Mouse (Mus musculus) limb, embryonic 10.5 days (tissue): ENCODE results near the gene Atoh8. TPM values are rescaled to one million over a fixed set of nuclear protein-coding genes. Genes with fewer than 3 reads are reported as not detected.

Experiments used
- DNase-seq: peaks from one replicate; pipeline ENCODE4 v3.0.0-alpha.2; 2017; ENCODE audit warnings: low spot score
- H3K27ac ChIP-seq: fragments of 300-500 bp; sonication (generic); 2 replicates; pipeline ENCODE4 v1.5.1; 2016; ENCODE audit warnings: mild to moderate bottlenecking
- H3K27me3 ChIP-seq: fragments of 300-500 bp; sonication (generic); 2 replicates; pipeline ENCODE4 v1.6.1; 2016; ENCODE audit warnings: low read depth, mild to moderate bottlenecking; ENCODE audit not compliant: poor library complexity, severe bottlenecking
- H3K36me3 ChIP-seq: fragments of 300-500 bp; sonication (generic); 2 replicates; pipeline ENCODE4 v1.6.1; 2016; ENCODE audit warnings: mild to moderate bottlenecking, moderate library complexity
- H3K4me1 ChIP-seq: fragments of 300-500 bp; sonication (generic); 2 replicates; pipeline ENCODE4 v1.6.1; 2016
- H3K4me3 ChIP-seq: fragments of 300-500 bp; sonication (generic); 2 replicates; pipeline ENCODE4 v1.5.1; 2016; ENCODE audit warnings: mild to moderate bottlenecking, moderate library complexity
- H3K9me3 ChIP-seq: fragments of 300-500 bp; sonication (generic); replicated peaks from 2 replicates; pipeline ENCODE4 v1.6.1; 2016; ENCODE audit warnings: mild to moderate bottlenecking
- WGBS: fragments of 180-500 bp; shearing (Covaris S2); methylation state at CpG from one replicate; pipeline ENCODE4 v1.1.7; 2016; 5-methylcytosine and 5-hydroxymethylcytosine counted together
- polyA plus RNA-seq: library from polyadenylated mRNA; unstranded; fragments of >200 nt; fragmentation: Nextera tagmentation; extraction: Ambion mirVana; gene quantifications from 2 replicates; pipeline ENCODE4 v1.2.1, GENCODE M21; 2016

Atoh8 gene
- polyA plus RNA-seq, 1 experiment from 2014 or later = 24.9 TPM

DNA sequence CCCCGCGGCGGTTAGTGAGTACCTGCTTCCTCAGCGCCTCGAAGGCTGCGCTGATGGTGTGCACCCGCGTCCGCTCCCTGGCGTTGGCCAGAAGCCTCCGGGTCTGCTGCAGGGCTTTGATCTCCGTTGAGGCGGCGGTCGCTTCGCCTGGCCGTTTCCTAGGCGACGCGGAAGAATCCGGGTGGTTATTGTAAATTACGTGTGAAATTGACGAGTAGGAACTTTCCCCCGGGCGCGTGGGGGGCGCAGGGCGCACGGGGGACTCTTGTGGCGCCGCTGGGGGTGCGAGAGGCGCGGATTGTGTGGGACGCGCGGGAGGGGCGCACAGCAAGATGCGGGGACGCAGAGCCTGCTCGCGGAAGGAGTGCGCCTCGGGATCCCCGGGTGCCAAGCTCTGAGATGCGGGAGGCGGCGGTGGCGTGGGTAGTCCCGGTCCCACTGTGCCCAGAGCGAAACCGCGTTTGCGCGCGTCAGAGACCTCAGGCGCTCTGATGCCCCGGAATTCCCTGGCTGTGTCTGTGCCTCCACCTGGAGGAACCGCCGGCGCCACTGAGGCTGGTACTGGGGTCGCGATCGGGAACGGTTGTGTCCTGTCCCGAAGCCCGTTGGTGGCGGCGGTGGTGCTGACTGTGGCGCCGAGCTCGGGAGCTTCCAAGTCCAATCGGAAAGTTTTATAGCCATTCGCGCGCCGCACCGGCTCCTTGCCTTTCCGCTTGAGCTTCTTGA is 842 bp downstream of the Atoh8 start:
- H3K9me3 ChIP-seq = no peaks in the 10 kb centered on the region
- peak; percentile 82 for DNase-seq
- under 1% methylated on average over 79 of the region's 79 CpGs for WGBS
- peaks cover 80% of the 10 kb centered on the region for H3K4me1 ChIP-seq
- peaks cover 49% of the 10 kb centered on the region for H3K27me3 ChIP-seq
- peak overlapping the region; percentile 91 for H3K27ac ChIP-seq
- no peaks in the 10 kb centered on the region for H3K36me3 ChIP-seq
- H3K4me3 ChIP-seq = peak overlapping the region; percentile 70

DNA sequence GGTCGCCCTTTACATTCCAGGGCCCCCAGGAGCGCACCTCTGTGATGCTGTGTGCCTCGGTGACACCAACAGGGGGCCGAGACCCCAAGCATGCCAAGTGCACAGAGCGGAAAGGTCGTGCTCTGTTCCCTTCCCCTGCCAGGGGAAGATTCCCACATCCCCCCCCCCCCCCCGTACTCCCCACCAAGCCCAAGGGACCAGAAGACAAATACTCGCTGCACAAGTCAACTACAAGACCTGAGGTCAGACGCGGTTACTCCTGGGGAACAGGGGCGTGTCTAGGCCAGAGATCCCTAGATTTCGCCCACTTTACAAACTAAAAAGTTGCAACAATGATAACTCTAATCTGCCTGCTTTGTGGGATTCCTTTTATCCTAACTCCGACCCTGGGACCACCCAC is 1.4 kb downstream of the Atoh8 start:
- Histone ChIP-seq H3K4me3 (peak overlapping the region; percentile 70), H3K27me3 (peaks cover 44% of the 10 kb centered on the region), H3K9me3 (no peaks in the 10 kb centered on the region), H3K4me1 (peaks cover 83% of the 10 kb centered on the region), H3K27ac (peak overlapping the region; percentile 91), H3K36me3 (0 out of 2 replicates have a peak, but pooled peaks cover 3% of the 10 kb centered on the region)
- WGBS = 1% methylated on average over 12 of the region's 13 CpGs
- peak; percentile 53 for DNase-seq

DNA sequence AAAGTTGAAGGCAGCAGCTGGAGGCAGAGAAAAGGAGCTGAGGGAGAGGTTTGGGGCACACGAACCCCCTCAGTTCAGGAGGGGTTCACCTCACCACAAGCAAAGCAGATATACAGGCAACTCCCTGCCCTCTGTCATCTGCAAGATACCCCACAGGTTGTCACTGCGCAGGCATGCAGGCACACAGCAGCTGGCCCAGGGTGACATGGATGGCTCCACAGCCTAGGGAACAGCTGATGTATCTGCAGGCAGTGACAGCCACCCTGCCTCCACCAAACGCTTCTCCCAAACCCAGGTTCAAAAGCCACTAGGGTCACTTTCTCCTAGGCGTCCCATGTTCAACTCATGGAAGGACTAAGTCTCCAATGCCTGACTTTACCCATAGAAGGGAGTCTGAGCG is 2.5 kb downstream of the Atoh8 start:
- H3K4me1 ChIP-seq = peaks cover 87% of the 10 kb centered on the region

DNA sequence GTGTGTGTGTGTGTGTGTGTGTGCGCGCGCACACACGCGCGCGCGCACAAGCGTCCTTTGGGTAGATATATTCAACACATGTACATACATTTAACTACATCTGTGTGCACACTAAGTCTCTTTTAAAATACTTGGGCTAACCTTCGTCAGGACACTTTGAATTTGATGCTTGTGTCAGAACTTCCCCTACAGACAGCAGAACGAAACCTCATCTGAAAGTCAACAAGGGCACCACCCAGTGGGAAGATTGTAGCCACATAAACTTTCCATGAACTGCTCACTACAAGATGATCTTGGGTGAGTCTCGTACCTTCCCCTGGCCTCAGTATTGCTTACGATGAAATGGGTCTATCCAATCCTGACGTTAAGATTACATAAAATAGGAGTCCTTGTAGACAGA is 3.0 kb downstream of the Atoh8 start:
- Histone ChIP-seq H3K4me1 (peaks cover 87% of the 10 kb centered on the region), H3K4me3 (peak overlapping the region; percentile 70), H3K27ac (no peak overlapping the region), H3K27me3 (peaks cover 28% of the 10 kb centered on the region), H3K9me3 (no peaks in the 10 kb centered on the region), H3K36me3 (0 out of 2 replicates have a peak, but pooled peaks cover 8% of the 10 kb centered on the region)
- 92% methylated on average over 14 of the region's 14 CpGs for WGBS
- DNase-seq = no peak

More for the DNA sequence above, 2.5 kb downstream of the Atoh8 start:
- Histone ChIP-seq H3K9me3 (no peaks in the 10 kb centered on the region), H3K36me3 (0 out of 2 replicates have a peak, but pooled peaks cover 8% of the 10 kb centered on the region), H3K27ac (no peak overlapping the region), H3K4me3 (peak overlapping the region; percentile 70), H3K27me3 (peaks cover 33% of the 10 kb centered on the region)
- 58% methylated on average over 5 of the region's 5 CpGs for WGBS
- no peak for DNase-seq

DNA sequence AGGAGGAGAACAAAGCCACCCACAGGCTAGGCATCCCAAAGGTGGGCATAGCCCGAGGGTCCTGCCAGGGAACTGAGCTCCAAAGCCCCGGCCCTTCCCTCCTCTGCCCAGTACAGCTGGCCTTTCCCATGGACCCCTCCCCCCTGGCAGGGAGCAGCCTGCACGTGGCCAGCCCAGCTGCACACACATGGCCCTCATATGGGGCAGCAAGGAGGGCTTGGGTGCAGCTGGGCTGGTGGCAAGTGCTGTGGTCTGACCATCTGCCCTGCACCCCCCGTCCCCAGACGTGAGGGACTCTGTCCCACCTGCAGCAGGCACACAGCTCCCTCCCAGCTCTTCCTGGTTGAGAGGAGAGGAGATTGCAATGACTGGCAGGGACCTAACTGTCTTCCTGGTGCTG is 4.5 kb downstream of the Atoh8 start:
- Histone ChIP-seq H3K27me3 (peaks cover 17% of the 10 kb centered on the region; the same call in 1 of the 2 replicates), H3K9me3 (no peaks in the 10 kb centered on the region), H3K4me1 (peaks cover 78% of the 10 kb centered on the region), H3K4me3 (peak overlapping the region; percentile 34), H3K36me3 (peaks cover 13% of the 10 kb centered on the region; the same call in 1 of the 2 replicates), H3K27ac (peak overlapping the region; percentile 67)
- peak; percentile 70 for DNase-seq
- 25% methylated on average over 5 of the region's 5 CpGs for WGBS

DNA sequence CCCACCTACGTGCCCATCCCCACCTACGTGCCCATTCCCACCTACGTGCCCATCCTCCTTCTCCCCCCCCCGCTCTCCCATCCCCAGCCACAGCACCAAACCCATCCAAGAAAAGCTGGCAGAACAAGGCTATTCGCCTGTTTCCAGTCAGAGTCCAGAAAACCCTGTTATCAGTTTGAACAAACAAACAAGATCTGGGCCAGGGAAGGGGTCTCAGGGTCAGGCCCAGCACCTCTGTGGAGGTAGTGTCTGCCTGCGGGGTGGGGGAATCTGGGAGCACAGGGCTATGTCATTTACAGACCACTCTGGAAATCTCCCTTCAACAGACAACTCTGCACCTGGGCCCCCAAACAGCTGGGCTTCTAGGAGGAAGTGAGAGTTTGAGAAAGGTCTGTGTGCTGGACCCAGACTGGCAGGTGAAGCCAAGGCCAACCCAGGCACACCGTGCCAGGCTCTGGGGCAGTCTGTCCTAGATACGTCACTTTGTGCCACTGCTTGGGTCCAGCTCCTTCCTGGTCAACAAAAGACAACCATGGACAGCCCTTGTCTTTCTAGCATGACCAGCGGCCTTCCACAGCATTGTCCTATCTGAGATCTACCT is 7.6 kb downstream of the Atoh8 start:
- 86% methylated on average over 9 of the region's 9 CpGs for WGBS
- Histone ChIP-seq H3K4me1 (peaks cover 66% of the 10 kb centered on the region), H3K9me3 (no peaks in the 10 kb centered on the region), H3K27ac (no peak overlapping the region), H3K36me3 (peaks cover 21% of the 10 kb centered on the region; the same call in 1 of the 2 replicates), H3K27me3 (peaks cover 11% of the 10 kb centered on the region; the same call in 1 of the 2 replicates), H3K4me3 (no peak overlapping the region)
- DNase-seq = no peak

DNA sequence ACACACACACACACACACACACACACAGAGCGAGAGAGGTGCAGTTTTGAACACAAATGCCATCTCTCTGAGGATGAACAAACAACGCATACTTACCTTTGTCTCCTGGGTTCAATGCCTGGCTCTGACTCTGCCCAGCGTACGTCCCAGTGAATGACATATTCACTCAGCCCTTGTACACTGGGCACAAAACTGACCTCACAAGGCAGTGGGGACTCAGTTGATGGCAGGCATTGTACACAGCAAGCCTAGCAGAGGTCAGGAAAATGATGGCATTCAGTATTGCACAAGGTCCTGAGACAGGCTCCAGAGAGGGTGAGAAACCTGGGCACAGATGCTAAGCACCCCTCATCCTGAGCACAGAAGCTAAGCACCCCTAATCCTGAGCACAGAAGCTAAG is 8.4 kb downstream of the Atoh8 start:
- Histone ChIP-seq H3K4me1 (peaks cover 66% of the 10 kb centered on the region), H3K27ac (no peak overlapping the region), H3K36me3 (peaks cover 21% of the 10 kb centered on the region; the same call in 1 of the 2 replicates), H3K4me3 (no peak overlapping the region), H3K27me3 (peaks cover 7% of the 10 kb centered on the region; the same call in 1 of the 2 replicates), H3K9me3 (no peaks in the 10 kb centered on the region)
- 97% methylated on average over 4 of the region's 4 CpGs for WGBS
- no peak for DNase-seq

DNA sequence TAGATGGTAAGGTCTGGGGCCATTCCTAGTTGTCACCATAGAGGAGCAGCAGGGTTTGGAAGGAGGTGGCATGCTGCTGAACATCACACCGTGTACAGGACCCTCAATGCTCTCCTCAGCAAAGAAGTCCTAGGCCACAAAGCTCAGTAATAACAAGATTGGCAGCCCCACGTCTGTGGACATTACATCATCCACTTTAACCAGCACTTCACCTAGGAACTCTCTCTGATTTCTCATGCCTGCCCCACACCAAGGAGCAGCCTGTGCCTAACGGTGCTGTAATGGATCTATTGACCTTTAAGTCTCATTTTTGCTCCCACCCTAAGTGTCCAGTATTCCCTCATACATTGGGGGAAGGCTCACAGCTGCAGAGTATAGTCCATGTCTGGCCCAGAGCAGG is 9.7 kb downstream of the Atoh8 start:
- DNase-seq = no peak
- no peak overlapping the region for H3K4me3 ChIP-seq
- 81% methylated on average over 3 of the region's 3 CpGs for WGBS
- peaks cover 5% of the 10 kb centered on the region; the same call in 1 of the 2 replicates for H3K27me3 ChIP-seq
- no peak overlapping the region for H3K27ac ChIP-seq
- peaks cover 21% of the 10 kb centered on the region; the same call in 1 of the 2 replicates for H3K36me3 ChIP-seq
- peaks cover 66% of the 10 kb centered on the region for H3K4me1 ChIP-seq
- no peaks in the 10 kb centered on the region for H3K9me3 ChIP-seq

DNA sequence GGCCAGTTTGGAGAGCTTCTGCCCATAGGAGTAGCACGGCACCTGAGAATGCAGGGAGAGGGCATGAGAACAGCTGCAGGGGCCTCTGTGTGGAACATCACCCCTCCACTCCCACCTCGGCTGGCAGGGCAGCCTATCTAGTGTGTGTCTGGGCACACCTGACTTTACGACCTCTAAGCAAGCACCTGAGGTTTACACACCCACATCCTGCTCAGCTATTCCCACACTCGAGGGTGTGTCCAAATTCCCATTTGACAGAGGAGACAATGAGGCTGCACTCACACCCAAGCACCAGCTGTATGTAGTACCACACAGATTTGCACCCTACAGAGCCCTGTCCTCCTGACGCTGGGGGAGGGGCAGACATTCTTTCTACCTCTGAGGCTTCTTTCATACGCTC is 11.5 kb downstream of the Atoh8 start:
- H3K27me3 ChIP-seq = peaks cover 14% of the 10 kb centered on the region; the same call in 1 of the 2 replicates
- H3K4me3 ChIP-seq = no peak overlapping the region
- peak overlapping the region; percentile 56 for H3K27ac ChIP-seq
- peaks cover 69% of the 10 kb centered on the region for H3K4me1 ChIP-seq
- no peaks in the 10 kb centered on the region for H3K9me3 ChIP-seq
- 62% methylated on average over 6 of the region's 6 CpGs for WGBS
- DNase-seq = no peak
- H3K36me3 ChIP-seq = peaks cover 24% of the 10 kb centered on the region; the same call in 1 of the 2 replicates

DNA sequence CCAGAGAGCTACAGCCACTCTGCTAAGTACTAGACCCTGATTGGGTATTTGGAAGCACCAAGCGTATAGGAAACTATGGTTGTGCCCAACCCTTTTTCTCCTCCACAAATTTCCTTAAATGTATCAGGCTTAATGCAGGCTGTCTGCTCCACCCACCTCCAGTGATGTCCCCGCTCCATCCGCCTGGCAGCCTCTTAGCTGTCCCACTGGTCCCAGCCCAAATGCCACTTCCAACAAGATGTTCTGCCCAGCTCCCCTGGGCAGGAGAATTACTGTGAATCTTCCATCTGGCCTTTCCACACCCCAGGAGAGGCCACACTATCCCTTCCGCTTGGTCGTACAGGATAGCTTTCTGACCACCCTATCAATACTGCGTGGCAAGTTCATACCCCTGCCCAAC is 12.5 kb downstream of the Atoh8 start:
- peaks cover 19% of the 10 kb centered on the region; the same call in 1 of the 2 replicates for H3K36me3 ChIP-seq
- H3K27ac ChIP-seq = peak overlapping the region; percentile 81
- WGBS = 54% methylated on average over 6 of the region's 6 CpGs
- peaks cover 14% of the 10 kb centered on the region; the same call in 1 of the 2 replicates for H3K27me3 ChIP-seq
- peak overlapping the region; percentile 28; the same call in 1 of the 2 replicates for H3K4me3 ChIP-seq
- DNase-seq = no peak
- no peaks in the 10 kb centered on the region for H3K9me3 ChIP-seq
- H3K4me1 ChIP-seq = peaks cover 73% of the 10 kb centered on the region

DNA sequence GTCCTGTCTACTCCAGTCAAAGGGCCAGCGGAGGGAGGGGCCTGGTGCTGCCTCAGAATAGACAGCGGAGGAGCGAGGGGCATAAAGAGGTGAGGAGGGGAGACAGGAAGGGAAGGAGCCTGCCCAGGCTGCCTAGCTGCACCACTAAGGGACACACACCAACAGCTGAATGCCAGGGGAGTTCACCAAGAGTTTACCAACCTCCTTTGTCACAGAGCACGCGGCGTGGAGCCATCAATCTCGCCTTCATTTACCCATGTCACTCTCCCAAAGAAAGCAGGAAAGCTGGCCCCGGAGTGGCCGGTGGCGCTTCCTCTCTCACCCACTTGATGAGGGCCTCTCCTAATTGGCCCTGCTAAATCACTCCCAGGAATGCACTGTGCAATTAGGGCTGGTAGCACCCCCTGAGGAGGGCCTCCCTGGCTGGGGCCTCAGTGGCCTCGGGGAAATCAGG is 13.1 kb downstream of the Atoh8 start:
- Histone ChIP-seq H3K36me3 (peaks cover 19% of the 10 kb centered on the region; the same call in 1 of the 2 replicates), H3K4me3 (peak overlapping the region; percentile 28), H3K27ac (peak overlapping the region; percentile 81), H3K4me1 (peaks cover 73% of the 10 kb centered on the region), H3K27me3 (peaks cover 14% of the 10 kb centered on the region; the same call in 1 of the 2 replicates), H3K9me3 (no peaks in the 10 kb centered on the region)
- DNase-seq = peak; percentile 72
- under 1% methylated on average over 11 of the region's 11 CpGs for WGBS

DNA sequence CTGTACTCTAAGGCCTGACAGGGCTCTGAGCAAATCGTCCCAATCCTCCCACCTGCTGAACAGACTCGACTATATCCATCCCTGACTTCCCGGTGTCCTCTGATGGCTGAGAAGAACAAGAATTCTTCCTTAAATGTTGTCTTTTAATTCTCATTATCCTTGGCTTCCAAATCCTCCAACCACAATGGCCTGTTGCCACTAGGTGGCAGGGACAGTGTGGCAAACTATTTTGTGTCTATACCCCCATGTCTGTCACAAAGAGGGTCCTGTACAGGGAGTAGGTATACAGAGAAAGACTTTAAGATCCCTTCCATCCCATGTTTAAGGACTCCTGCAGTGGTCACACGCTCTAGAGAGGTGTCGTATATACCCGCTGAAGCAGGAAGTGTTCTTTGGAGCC is 14.1 kb downstream of the Atoh8 start:
- peak overlapping the region; percentile 81 for H3K27ac ChIP-seq
- no peak for DNase-seq
- no peaks in the 10 kb centered on the region for H3K9me3 ChIP-seq
- peaks cover 14% of the 10 kb centered on the region; the same call in 1 of the 2 replicates for H3K27me3 ChIP-seq
- peak overlapping the region; percentile 28; the same call in 1 of the 2 replicates for H3K4me3 ChIP-seq
- H3K36me3 ChIP-seq = peaks cover 15% of the 10 kb centered on the region; the same call in 1 of the 2 replicates
- peaks cover 79% of the 10 kb centered on the region for H3K4me1 ChIP-seq
- WGBS = 46% methylated on average over 6 of the region's 6 CpGs

DNA sequence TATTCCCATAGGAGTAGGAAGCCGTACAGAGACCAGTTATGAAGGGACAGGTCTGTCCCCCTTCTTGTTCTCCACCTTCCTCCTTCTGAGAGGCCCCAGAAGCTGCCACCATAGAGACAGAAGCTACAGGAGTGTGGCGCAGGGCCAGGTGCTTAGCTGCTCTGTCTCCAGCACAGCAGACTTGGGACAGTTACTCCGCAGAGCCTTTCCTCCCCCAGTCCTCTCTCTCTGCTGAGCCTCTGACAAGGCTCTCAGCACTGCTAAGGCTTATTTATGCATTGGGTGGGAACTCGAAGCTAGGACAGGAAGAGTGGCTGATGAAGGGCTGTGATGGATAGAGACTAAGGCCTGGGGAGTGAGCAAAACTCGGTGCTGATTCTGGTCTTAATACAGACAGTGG is 15.8 kb downstream of the Atoh8 start:
- Histone ChIP-seq H3K9me3 (no peaks in the 10 kb centered on the region), H3K36me3 (peaks cover 9% of the 10 kb centered on the region; the same call in 1 of the 2 replicates), H3K27me3 (peaks cover 14% of the 10 kb centered on the region; the same call in 1 of the 2 replicates), H3K4me1 (peaks cover 96% of the 10 kb centered on the region), H3K4me3 (no peak overlapping the region), H3K27ac (peak overlapping the region; percentile 81)
- no peak for DNase-seq
- 49% methylated on average over 5 of the region's 5 CpGs for WGBS
